Mouse (Mus musculus): Measurements from ENCODE around the gene Bicra.

GRCm38 (mm10) chr7:16083361-16083760, 35.6 kb upstream of the Bicra start:
- no peak for TF ChIP-seq CTCF (IDR thresholded peaks at IDR 0.05; ENCODE audit: low read depth)
- no peak for TF ChIP-seq EP300 (optimal IDR thresholded peaks at IDR 0.05)
